Mouse (Mus musculus) G1E (cell line): ENCODE data around the gene Asap2.

Experiments used
- CTCF ChIP-seq: IDR thresholded peaks from 2 replicates; pipeline ENCODE4 v1.5.1; 2012; ENCODE audit warnings: low read depth, low read length, inconsistent platforms, mixed read lengths
- GATA1 ChIP-seq: IDR thresholded peaks from 2 replicates; pipeline ENCODE4 v1.6.1; 2012; ENCODE audit warnings: borderline replicate concordance, low read length, inconsistent platforms, mixed read lengths
- TAL1 ChIP-seq: conservative IDR thresholded peaks from 2 replicates; pipeline ENCODE4 v1.6.1; 2012; ENCODE audit warnings: low read depth, low read length, inconsistent platforms, mixed read lengths

DNA sequence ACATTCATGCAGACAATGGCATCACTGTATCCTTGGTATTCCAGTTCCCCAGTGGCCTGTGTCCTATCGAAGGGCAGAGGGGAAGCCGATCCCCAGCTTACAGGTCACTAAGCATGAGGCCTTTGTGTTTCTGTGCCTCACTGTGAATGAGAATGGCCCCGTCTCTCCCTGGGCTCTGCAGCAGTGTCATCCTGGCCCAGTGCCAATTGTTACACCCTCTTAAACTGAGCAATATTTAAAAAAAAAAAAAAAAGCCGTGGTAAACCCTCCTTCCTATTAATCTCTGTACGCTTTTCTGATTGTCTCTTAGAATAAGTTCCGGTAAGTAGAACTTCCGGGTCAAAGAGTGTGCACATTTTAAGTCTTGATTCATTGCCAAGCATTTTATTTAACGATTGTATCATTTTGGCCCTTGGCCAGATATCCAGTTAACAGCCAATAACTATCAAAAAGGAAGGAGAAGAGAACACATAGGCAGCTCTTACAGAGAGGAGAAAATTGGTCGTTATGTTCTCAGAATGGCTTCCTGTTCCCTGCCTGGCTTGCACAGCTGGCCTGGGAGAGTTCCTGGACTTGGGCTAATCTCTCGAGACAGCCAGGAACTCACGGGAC is 214.5 kb downstream of the Asap2 start:
- TF ChIP-seq GATA1, result no peak
- no peak for TF ChIP-seq CTCF
- TF ChIP-seq TAL1, result no peak
